Mouse (Mus musculus) limb, embryonic 11.5 days (tissue): ENCODE results near the gene Tnrc18. TPM values are rescaled to one million over a fixed set of nuclear protein-coding genes. Genes with fewer than 3 reads are reported as not detected.

Experiments used
- ATAC-seq: fragments of 200-750 bp; cut with Nextera tagmentation; 2 replicates; pipeline ENCODE4 v1.8.0; 2017; ENCODE audit warnings: low read depth; ENCODE audit not compliant: insufficient number of reproducible peaks, low FRiP score, low TSS enrichment
- DNase-seq: peaks from one replicate; pipeline ENCODE4 v3.0.0-alpha.2; 2015; ENCODE audit warnings: low spot score
- H3K27ac ChIP-seq: fragments of 300-500 bp; sonication (generic); replicated peaks from 2 replicates; pipeline ENCODE4 v1.5.1; 2014; ENCODE audit warnings: low read depth, mild to moderate bottlenecking, low read length
- H3K27me3 ChIP-seq: fragments of 300-500 bp; sonication (generic); 2 replicates; pipeline ENCODE4 v1.6.1; 2014; ENCODE audit warnings: mild to moderate bottlenecking, low read length, mixed read lengths; ENCODE audit not compliant: control insufficient read depth, insufficient read depth
- H3K36me3 ChIP-seq: fragments of 300-500 bp; sonication (generic); 2 replicates; pipeline ENCODE4 v1.6.1; 2014; ENCODE audit warnings: mild to moderate bottlenecking, low read length, moderate library complexity, mixed read lengths; ENCODE audit not compliant: control insufficient read depth, insufficient read depth
- H3K4me1 ChIP-seq: fragments of 300-500 bp; sonication (generic); 2 replicates; pipeline ENCODE4 v1.6.1; 2014; ENCODE audit warnings: low read length, mixed read lengths; ENCODE audit not compliant: control insufficient read depth, insufficient read depth
- H3K4me2 ChIP-seq: fragments of 300-500 bp; sonication (generic); 2 replicates; pipeline ENCODE4 v1.6.1; 2014; ENCODE audit warnings: low read depth, mild to moderate bottlenecking, moderate library complexity; ENCODE audit not compliant: severe bottlenecking
- H3K4me3 ChIP-seq: fragments of 300-500 bp; sonication (generic); 2 replicates; pipeline ENCODE4 v1.5.1; 2014; ENCODE audit warnings: low read depth, low read length
- H3K9ac ChIP-seq: fragments of 300-500 bp; sonication (generic); 2 replicates; pipeline ENCODE4 v1.6.1; 2014; ENCODE audit warnings: mild to moderate bottlenecking, low read length
- H3K9me3 ChIP-seq: fragments of 300-500 bp; sonication (generic); 2 replicates; pipeline ENCODE4 v1.6.1; 2016; ENCODE audit warnings: low read length; ENCODE audit not compliant: control insufficient read depth
- WGBS: fragments of 180-500 bp; shearing (Covaris S2); extraction: QIAGEN DNeasy Blood & Tissue Kit; methylation state at CpG from one replicate; pipeline ENCODE4 v1.1.7; 2014; 5-methylcytosine and 5-hydroxymethylcytosine counted together
- polyA plus RNA-seq: library from polyadenylated mRNA; unstranded; fragments of >200 nt; fragmentation: Nextera tagmentation; extraction: Ambion mirVana; gene quantifications from 2 replicates; pipeline ENCODE4 v1.2.1, GENCODE M21; 2014

The Tnrc18 gene
- polyA plus RNA-seq, 1 experiment from 2014 or later, result 42.2 TPM

- 59% methylated on average over 10 of the region's 10 CpGs for WGBS
- Histone ChIP-seq H3K9ac (no peak overlapping the region), H3K4me2 (no peak overlapping the region), H3K27me3 (no peaks in the 10 kb centered on the region), H3K4me3 (no peak overlapping the region), H3K27ac (no peak overlapping the region), H3K4me1 (no peaks in the 10 kb centered on the region), H3K36me3 (peaks cover 36% of the 10 kb centered on the region), H3K9me3 (no peaks in the 10 kb centered on the region)
- no peak for DNase-seq
- ATAC-seq, result no peak
Observed at GRCm38 (mm10) chr5:142768352-142769267, 48.9 kb downstream of the Tnrc18 start.

GRCm38 (mm10) chr5:142767937-142768336, 49.5 kb downstream of the Tnrc18 start:
- Histone ChIP-seq H3K4me1 (no peaks in the 10 kb centered on the region), H3K36me3 (peaks cover 33% of the 10 kb centered on the region), H3K4me2 (no peak overlapping the region), H3K27ac (no peak overlapping the region), H3K9ac (no peak overlapping the region), H3K4me3 (no peak overlapping the region), H3K9me3 (no peaks in the 10 kb centered on the region), H3K27me3 (no peaks in the 10 kb centered on the region)
- DNase-seq (peak; percentile 68), ATAC-seq (no peak; the same call in 1 of the 2 replicates)
- 22% methylated on average over 7 of the region's 7 CpGs for WGBS

GRCm38 (mm10) chr5:142766708-142767107, 50.8 kb downstream of the Tnrc18 start:
- 92% methylated on average over 3 of the region's 3 CpGs for WGBS
- H3K27me3 ChIP-seq, result no peaks in the 10 kb centered on the region
- no peak for ATAC-seq
- no peak for DNase-seq
- H3K4me1 ChIP-seq, result no peaks in the 10 kb centered on the region
- peaks cover 34% of the 10 kb centered on the region for H3K36me3 ChIP-seq
- H3K4me2 ChIP-seq, result no peak overlapping the region
- H3K27ac ChIP-seq, result no peak overlapping the region
- H3K4me3 ChIP-seq, result no peak overlapping the region
- H3K9ac ChIP-seq, result no peak overlapping the region
- no peaks in the 10 kb centered on the region for H3K9me3 ChIP-seq

- no peaks in the 10 kb centered on the region for H3K4me1 ChIP-seq
- H3K27me3 ChIP-seq, result no peaks in the 10 kb centered on the region
- no peak overlapping the region for H3K9ac ChIP-seq
- DNase-seq (no peak), ATAC-seq (no peak)
- H3K27ac ChIP-seq, result no peak overlapping the region
- no peaks in the 10 kb centered on the region for H3K9me3 ChIP-seq
- H3K4me3 ChIP-seq, result no peak overlapping the region
- peaks cover 34% of the 10 kb centered on the region for H3K36me3 ChIP-seq
- no peak overlapping the region for H3K4me2 ChIP-seq
- WGBS, result 88% methylated on average over 15 of the region's 15 CpGs
Observed at GRCm38 (mm10) chr5:142764889-142765288, 52.6 kb downstream of the Tnrc18 start.

GRCm38 (mm10) chr5:142764306-142764705, 53.2 kb downstream of the Tnrc18 start:
- DNase-seq (no peak), ATAC-seq (no peak)
- Histone ChIP-seq H3K4me1 (no peaks in the 10 kb centered on the region), H3K4me3 (no peak overlapping the region), H3K27ac (no peak overlapping the region), H3K9ac (no peak overlapping the region), H3K9me3 (no peaks in the 10 kb centered on the region), H3K27me3 (no peaks in the 10 kb centered on the region), H3K4me2 (no peak overlapping the region), H3K36me3 (peaks cover 37% of the 10 kb centered on the region)
- WGBS, result 57% methylated on average over 11 of the region's 11 CpGs

GRCm38 (mm10) chr5:142762082-142762807, 55.2 kb downstream of the Tnrc18 start:
- DNase-seq, result no peak
- no peak for ATAC-seq
- Histone ChIP-seq H3K4me2 (no peak overlapping the region), H3K36me3 (peaks cover 44% of the 10 kb centered on the region), H3K9ac (no peak overlapping the region), H3K27me3 (no peaks in the 10 kb centered on the region), H3K27ac (no peak overlapping the region), H3K4me1 (no peaks in the 10 kb centered on the region), H3K9me3 (no peaks in the 10 kb centered on the region), H3K4me3 (no peak overlapping the region)
- WGBS, result 94% methylated on average over 21 of the region's 21 CpGs

- no peak overlapping the region for H3K9ac ChIP-seq
- H3K4me2 ChIP-seq, result no peak overlapping the region
- DNase-seq (no peak), ATAC-seq (no peak)
- H3K36me3 ChIP-seq, result peaks cover 47% of the 10 kb centered on the region
- no peaks in the 10 kb centered on the region for H3K9me3 ChIP-seq
- H3K27ac ChIP-seq, result no peak overlapping the region
- H3K27me3 ChIP-seq, result no peaks in the 10 kb centered on the region
- WGBS, result 94% methylated on average over 16 of the region's 16 CpGs
- H3K4me3 ChIP-seq, result no peak overlapping the region
- no peaks in the 10 kb centered on the region for H3K4me1 ChIP-seq
Observed at GRCm38 (mm10) chr5:142761326-142761983, 56.0 kb downstream of the Tnrc18 start.

- ATAC-seq, result no peak
- no peaks in the 10 kb centered on the region for H3K9me3 ChIP-seq
- DNase-seq, result no peak
- H3K4me2 ChIP-seq, result no peak overlapping the region
- H3K27me3 ChIP-seq, result no peaks in the 10 kb centered on the region
- H3K36me3 ChIP-seq, result peaks cover 46% of the 10 kb centered on the region
- no peak overlapping the region for H3K4me3 ChIP-seq
- no peaks in the 10 kb centered on the region for H3K4me1 ChIP-seq
- no peak overlapping the region for H3K27ac ChIP-seq
- WGBS, result 92% methylated on average over 8 of the region's 8 CpGs
- H3K9ac ChIP-seq, result no peak overlapping the region
Observed at GRCm38 (mm10) chr5:142759786-142760185, 57.7 kb downstream of the Tnrc18 start.
